Mouse (Mus musculus): Measurements from ENCODE around the gene Gm20604. TPM values are rescaled to one million over a fixed set of nuclear protein-coding genes. Genes with fewer than 3 reads are reported as not detected.

The Gm20604 gene
- total RNA-seq, 2 experiments from 2014 or later, result 6.2 to 6.3 TPM

GRCm38 (mm10) chr12:102743589-102744574 lies 14.6 kb downstream of the Gm20604 start, which contains the start of the genes Moap1 and Tmem251:
Moap1 (minus strand) TSS chr12:102743661.
Tmem251 (plus strand) TSS chr12:102743762.
- peak; percentile 87 for DNase-seq (ENCODE audit: low spot score in 2 of 2)

GRCm38 (mm10) chr12:102743036-102743588 lies 15.4 kb downstream of the Gm20604 start:
- no peak for DNase-seq (ENCODE audit: low spot score in 2 of 2)

GRCm38 (mm10) chr12:102742056-102742455 lies 16.4 kb downstream of the Gm20604 start:
- DNase-seq (ENCODE audit: low spot score in 2 of 2), result no peak

GRCm38 (mm10) chr12:102740285-102740684 lies 18.2 kb downstream of the Gm20604 start:
- no peak for DNase-seq (ENCODE audit: low spot score in 2 of 2)

GRCm38 (mm10) chr12:102739096-102739495 lies 19.4 kb downstream of the Gm20604 start:
- no peak for DNase-seq (ENCODE audit: low spot score in 2 of 2)

GRCm38 (mm10) chr12:102733381-102733780 lies 25.1 kb downstream of the Gm20604 start:
- peak; percentile 55 to 71 for DNase-seq (ENCODE audit: low spot score in 2 of 2)

GRCm38 (mm10) chr12:102730798-102731619 lies 27.5 kb downstream of the Gm20604 start:
- DNase-seq (ENCODE audit: low spot score in 2 of 2), result no peak

- no peak for DNase-seq (ENCODE audit: low spot score in 2 of 2)
Measured at GRCm38 (mm10) chr12:102729855-102730797, 28.3 kb downstream of the Gm20604 start.

- DNase-seq (ENCODE audit: low spot score in 2 of 2), result peak; percentile 45 to 50
Measured at GRCm38 (mm10) chr12:102725761-102726175, 32.7 kb downstream of the Gm20604 start.

GRCm38 (mm10) chr12:102725146-102725545 lies 33.3 kb downstream of the Gm20604 start:
- DNase-seq (ENCODE audit: low spot score in 2 of 2), result no peak

GRCm38 (mm10) chr12:102723861-102724260 lies 34.6 kb downstream of the Gm20604 start:
- no peak for DNase-seq (ENCODE audit: low spot score in 2 of 2)

GRCm38 (mm10) chr12:102722966-102723365 lies 35.5 kb downstream of the Gm20604 start:
- no peak for DNase-seq (ENCODE audit: low spot score in 2 of 2)

- DNase-seq (ENCODE audit: low spot score in 2 of 2), result no peak
Measured at GRCm38 (mm10) chr12:102722451-102722850, 36.0 kb downstream of the Gm20604 start.

GRCm38 (mm10) chr12:102719552-102720315 lies 38.7 kb downstream of the Gm20604 start:
- no peak for DNase-seq (ENCODE audit: low spot score in 2 of 2)

GRCm38 (mm10) chr12:102714654-102715395 lies 43.6 kb downstream of the Gm20604 start:
- DNase-seq (ENCODE audit: low spot score in 2 of 2), result no peak

- no peak for DNase-seq (ENCODE audit: low spot score in 2 of 2)
Measured at GRCm38 (mm10) chr12:102714116-102714515, 44.4 kb downstream of the Gm20604 start.

- no peak for DNase-seq (ENCODE audit: low spot score in 2 of 2)
Measured at GRCm38 (mm10) chr12:102713153-102713865, 45.2 kb downstream of the Gm20604 start.

GRCm38 (mm10) chr12:102710851-102711375 lies 47.6 kb downstream of the Gm20604 start:
- no peak for DNase-seq (ENCODE audit: low spot score in 2 of 2)
